Mouse (Mus musculus): ENCODE results near the gene Mylk3. TPM values are rescaled to one million over a fixed set of nuclear protein-coding genes. Genes with fewer than 3 reads are reported as not detected.

Mylk3 gene
- polyA plus RNA-seq, 1 experiment from 2014 or later, result 0.47 TPM

DNA sequence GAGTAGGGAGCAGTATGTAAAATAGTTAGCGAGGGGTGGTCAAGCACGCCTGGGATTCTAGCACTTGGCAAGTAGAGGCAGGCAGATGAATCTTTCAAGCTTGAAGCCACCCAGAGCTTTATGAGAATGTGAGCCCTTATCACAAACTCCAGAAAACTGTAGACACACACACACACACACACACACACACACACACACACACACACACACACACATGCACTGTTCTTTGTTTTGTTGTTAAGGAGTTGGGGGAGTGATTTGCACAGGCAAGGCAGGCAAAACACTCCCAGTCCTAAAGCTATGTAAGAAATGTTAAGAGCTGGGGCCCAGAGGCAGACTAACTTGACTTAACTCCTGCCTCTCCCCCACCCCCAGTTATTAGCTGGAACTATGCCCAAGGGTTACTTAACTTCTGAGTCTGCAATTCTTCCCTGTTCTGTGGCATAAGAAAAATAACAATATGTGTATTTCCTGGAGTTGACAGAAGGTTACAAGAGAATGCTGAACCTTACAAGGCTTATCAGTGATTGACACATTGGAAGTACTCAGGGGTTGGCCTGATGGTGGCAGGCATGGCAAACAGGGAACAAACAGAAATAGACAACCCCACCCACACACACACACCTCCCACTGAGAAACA lies 6.9 kb downstream of the Mylk3 start:
- H3K27ac ChIP-seq (replicated peaks), result no peak overlapping the region
- H3K4me3 ChIP-seq, result no peak overlapping the region
- ATAC-seq (ENCODE audit: low FRiP score, low read depth), result no peak
- no peaks in the 10 kb centered on the region for H3K27me3 ChIP-seq
- H3K36me3 ChIP-seq, result no peaks in the 10 kb centered on the region
- no peak overlapping the region for H3K9ac ChIP-seq
- 50% methylated on average over 2 of the region's 2 CpGs for WGBS
- H3K4me2 ChIP-seq, result no peak overlapping the region
- H3K4me1 ChIP-seq (replicated peaks), result no peaks in the 10 kb centered on the region
- H3K9me3 ChIP-seq, result no peaks in the 10 kb centered on the region

DNA sequence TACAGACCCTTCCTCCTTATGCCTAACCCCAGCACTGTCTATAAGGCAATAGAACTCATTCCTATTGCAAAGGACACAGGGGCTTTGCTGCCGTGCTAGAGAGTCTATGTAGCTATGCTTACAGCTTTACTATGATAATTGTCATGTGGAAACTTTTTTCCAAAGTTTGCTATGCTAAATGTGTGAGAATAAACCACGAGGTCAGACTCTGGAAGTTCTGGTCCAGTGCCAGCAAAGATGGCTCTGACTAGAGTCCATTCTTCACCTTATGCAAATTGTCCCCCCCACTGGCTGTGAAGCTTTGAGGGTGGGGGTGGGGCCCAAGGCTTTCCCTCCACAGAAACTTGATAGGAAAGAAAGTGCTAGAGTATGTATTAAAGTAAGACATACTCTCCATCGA lies 9.6 kb downstream of the Mylk3 start:
- no peak overlapping the region for H3K4me2 ChIP-seq
- no peak overlapping the region for H3K9ac ChIP-seq
- 55% methylated on average over 3 of the region's 3 CpGs for WGBS
- H3K9me3 ChIP-seq, result no peaks in the 10 kb centered on the region
- H3K27ac ChIP-seq (replicated peaks), result no peak overlapping the region
- H3K36me3 ChIP-seq, result no peaks in the 10 kb centered on the region
- no peak overlapping the region for H3K4me3 ChIP-seq
- no peak for ATAC-seq (ENCODE audit: low FRiP score, low read depth)
- no peaks in the 10 kb centered on the region for H3K4me1 ChIP-seq (replicated peaks)
- H3K27me3 ChIP-seq, result no peaks in the 10 kb centered on the region

DNA sequence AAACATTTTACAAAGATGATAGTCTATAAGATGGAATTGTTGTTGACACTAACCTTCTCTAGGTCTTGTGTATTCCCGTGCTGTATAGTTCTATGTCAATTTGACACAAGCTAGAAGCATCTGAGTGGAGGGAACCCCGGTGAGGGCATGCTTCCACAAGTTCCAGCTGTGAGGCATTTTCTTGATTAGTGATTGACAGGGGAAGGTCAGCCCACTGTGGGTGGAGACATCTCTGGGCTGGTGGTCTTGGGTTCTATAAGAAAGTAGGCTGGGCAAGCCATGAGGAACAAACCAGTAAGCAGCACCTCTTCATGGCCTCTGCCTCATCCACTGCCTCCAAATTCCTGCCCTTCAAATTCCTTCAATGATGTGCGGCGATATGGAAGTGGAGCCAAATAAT lies 11.9 kb downstream of the Mylk3 start:
- H3K27me3 ChIP-seq, result no peaks in the 10 kb centered on the region
- ATAC-seq (ENCODE audit: low FRiP score, low read depth), result no peak
- H3K9me3 ChIP-seq, result no peaks in the 10 kb centered on the region
- H3K9ac ChIP-seq, result no peak overlapping the region
- no peak overlapping the region for H3K4me3 ChIP-seq
- H3K4me2 ChIP-seq, result no peak overlapping the region
- H3K27ac ChIP-seq (replicated peaks), result no peak overlapping the region
- H3K36me3 ChIP-seq, result no peaks in the 10 kb centered on the region
- 52% methylated on average over 4 of the region's 4 CpGs for WGBS
- no peaks in the 10 kb centered on the region for H3K4me1 ChIP-seq (replicated peaks)

DNA sequence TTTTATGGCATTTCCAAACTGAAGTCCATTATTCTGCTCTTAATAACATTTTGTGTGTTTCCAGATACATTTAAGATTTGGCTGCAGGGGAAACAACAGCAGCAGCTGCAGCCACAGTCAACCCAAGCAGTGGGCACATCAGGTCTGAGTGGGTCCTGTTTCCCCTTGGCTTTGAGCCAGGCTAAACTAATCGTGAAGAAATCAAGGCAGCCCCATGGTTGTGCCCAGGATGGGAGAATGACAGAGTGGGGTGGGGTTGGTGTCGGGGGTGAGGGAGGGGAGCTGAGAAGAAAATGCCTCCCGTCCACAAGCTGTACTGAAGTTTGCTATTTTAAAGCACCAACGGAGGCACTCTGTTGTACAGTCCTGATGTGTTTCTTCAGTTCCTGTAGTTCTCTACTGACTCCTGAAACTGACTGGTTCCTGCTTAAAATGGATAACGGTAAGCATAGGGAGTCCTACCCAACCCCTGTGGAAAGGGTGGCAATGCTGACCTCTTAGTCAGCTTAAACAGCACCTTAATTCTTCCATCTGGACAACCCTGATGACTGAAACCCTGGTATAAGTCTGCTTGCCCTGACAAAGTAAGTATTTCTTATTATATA lies 12.6 kb downstream of the Mylk3 start:
- H3K36me3 ChIP-seq, result no peaks in the 10 kb centered on the region
- H3K9me3 ChIP-seq, result no peaks in the 10 kb centered on the region
- no peaks in the 10 kb centered on the region for H3K4me1 ChIP-seq (replicated peaks)
- H3K4me2 ChIP-seq, result no peak overlapping the region
- H3K9ac ChIP-seq, result no peak overlapping the region
- ATAC-seq (ENCODE audit: low FRiP score, low read depth), result no peak
- H3K4me3 ChIP-seq, result no peak overlapping the region
- H3K27ac ChIP-seq (replicated peaks), result no peak overlapping the region
- no peaks in the 10 kb centered on the region for H3K27me3 ChIP-seq
- 62% methylated on average over 5 of the region's 5 CpGs for WGBS

DNA sequence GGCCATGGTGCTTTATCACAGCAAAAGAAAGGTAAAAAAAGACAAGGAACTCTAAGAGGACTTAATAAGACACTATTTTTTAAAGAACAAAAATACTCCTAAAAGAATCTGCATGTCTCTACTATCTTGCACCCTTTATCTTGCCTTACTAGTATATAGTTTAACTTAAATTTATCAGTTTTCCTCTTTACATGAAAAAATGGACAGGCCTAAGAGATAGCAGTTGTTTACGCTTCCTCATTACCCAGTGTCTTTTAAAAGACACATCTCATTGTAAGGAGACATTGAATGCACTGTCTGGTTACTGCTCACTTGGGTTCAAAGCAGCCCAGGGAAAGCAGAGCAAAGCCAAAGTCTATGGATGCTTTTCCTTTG lies 13.7 kb downstream of the Mylk3 start:
- H3K9me3 ChIP-seq, result no peaks in the 10 kb centered on the region
- H3K4me2 ChIP-seq, result no peak overlapping the region
- H3K27me3 ChIP-seq, result no peaks in the 10 kb centered on the region
- H3K27ac ChIP-seq (replicated peaks), result no peak overlapping the region
- no peak overlapping the region for H3K4me3 ChIP-seq
- no peak overlapping the region for H3K9ac ChIP-seq
- H3K4me1 ChIP-seq (replicated peaks), result no peaks in the 10 kb centered on the region
- no peaks in the 10 kb centered on the region for H3K36me3 ChIP-seq
- no peak for ATAC-seq (ENCODE audit: low FRiP score, low read depth)
- 89% methylated on average over 1 of the region's 1 CpGs for WGBS

DNA sequence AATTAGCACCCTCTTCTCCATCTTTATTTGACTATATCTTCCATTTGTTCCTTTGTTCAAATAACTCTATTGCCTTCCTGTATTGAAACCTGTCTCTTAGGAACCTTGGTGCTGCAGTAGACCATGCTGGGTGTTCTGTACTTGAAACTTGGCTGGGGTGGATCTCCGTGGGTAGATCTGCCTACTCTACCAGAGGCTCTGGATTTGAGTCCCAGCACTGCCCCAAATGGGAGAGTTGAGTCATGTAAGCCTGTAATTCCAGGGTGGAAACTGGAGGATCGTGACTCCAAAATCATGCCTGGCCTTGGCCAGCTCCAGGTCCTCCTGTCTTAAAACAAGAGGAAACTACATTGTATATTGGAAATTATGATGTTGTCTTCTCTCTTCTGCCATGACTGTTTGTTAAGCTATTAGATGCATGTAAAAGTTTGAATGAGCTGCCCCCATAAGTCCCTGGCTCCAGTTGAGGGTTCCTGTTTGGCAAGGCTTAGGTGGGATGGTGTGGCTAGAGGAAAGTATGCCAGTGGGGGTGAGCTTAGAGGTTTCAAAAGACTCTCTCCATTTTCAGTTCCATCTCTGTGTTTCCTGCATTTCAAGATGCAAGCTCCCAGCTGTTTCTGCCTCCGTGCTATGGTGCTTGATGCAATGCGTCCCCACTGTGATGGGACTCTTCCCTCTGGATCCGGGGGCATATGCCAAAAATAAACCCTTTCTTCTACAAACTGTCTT lies 14.2 kb downstream of the Mylk3 start:
- Histone ChIP-seq H3K9me3 (no peaks in the 10 kb centered on the region), H3K4me3 (no peak overlapping the region), H3K4me1 (replicated peaks) (no peaks in the 10 kb centered on the region), H3K36me3 (no peaks in the 10 kb centered on the region), H3K27ac (replicated peaks) (no peak overlapping the region), H3K9ac (no peak overlapping the region), H3K4me2 (no peak overlapping the region), H3K27me3 (no peaks in the 10 kb centered on the region)
- WGBS, result 77% methylated on average over 5 of the region's 5 CpGs
- ATAC-seq (ENCODE audit: low FRiP score, low read depth), result no peak

DNA sequence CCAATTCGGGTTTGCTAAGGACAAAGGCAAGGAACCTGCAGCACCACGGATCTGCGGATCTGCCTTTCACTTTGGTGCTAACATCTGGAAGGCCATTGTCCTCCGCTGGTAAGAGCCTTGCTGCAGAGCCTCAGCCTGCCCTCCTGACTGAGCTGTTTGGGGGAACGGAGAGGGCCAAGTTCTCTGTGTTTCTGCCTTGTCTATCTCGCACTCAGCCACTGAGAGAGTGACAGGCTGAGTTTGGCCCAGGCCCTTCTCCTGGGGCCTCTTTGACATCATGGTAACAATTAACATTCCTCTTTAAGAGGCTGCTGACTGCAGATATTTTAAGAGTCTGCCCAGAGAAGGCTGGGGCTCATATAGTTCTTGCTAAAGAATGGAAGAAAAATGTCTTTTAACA lies 21.0 kb downstream of the Mylk3 start:
- 51% methylated on average over 6 of the region's 6 CpGs for whole genome bisulfite sequencing
- H3K36me3 ChIP-seq, result no peaks in the 10 kb centered on the region
- no peak overlapping the region for H3K27ac ChIP-seq (replicated peaks)
- H3K9me3 ChIP-seq, result no peaks in the 10 kb centered on the region
- no peak overlapping the region for H3K9ac ChIP-seq
- no peaks in the 10 kb centered on the region for H3K4me1 ChIP-seq (replicated peaks)
- no peak overlapping the region for H3K4me3 ChIP-seq
- H3K4me2 ChIP-seq, result no peak overlapping the region
- ATAC-seq (ENCODE audit: low FRiP score, low read depth), result no peak
- no peaks in the 10 kb centered on the region for H3K27me3 ChIP-seq

DNA sequence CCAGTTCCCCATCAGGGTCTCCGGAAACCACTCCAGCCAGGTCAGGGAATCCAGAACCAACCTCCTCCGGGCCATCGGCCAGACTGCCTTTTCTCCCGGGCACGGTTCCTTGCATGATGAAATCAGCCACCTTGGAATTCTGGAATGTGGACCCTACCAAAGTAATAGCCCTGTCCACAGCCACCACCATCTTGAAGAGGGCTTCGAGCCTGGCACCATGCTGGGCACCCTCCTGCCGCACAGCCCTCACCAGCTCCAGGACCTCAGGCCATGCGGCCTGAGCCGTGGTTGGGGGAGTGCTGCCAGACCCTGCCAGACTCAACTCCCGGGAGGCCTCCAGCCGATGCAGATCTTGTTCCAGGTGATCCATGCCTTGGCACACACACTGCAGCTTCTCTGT lies 21.5 kb downstream of the Mylk3 start:
- H3K4me2 ChIP-seq, result no peak overlapping the region
- H3K4me1 ChIP-seq (replicated peaks), result no peaks in the 10 kb centered on the region
- no peak for ATAC-seq (ENCODE audit: low FRiP score, low read depth)
- H3K9me3 ChIP-seq, result no peaks in the 10 kb centered on the region
- no peak overlapping the region for H3K27ac ChIP-seq (replicated peaks)
- H3K4me3 ChIP-seq, result no peak overlapping the region
- H3K9ac ChIP-seq, result no peak overlapping the region
- no peaks in the 10 kb centered on the region for H3K27me3 ChIP-seq
- 84% methylated on average over 11 of the region's 11 CpGs for WGBS
- no peaks in the 10 kb centered on the region for H3K36me3 ChIP-seq

DNA sequence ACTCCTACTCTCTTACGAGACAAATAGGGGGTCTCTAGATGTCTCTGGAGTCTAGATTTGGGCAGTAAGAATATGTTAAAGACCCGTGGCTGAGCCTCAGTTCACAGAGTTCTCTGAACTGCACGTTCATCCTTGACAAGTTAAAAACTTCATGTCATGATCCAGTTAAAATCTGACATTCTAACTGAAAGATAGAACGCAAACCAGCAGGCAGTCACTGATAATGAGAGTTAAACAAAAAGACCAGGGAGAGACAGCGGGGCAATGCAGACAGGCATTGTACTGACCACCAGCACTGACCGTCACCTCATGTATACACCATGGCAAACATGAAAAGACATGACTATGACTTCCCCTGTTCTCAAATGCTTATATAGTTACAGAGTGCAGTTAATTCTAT lies 22.7 kb downstream of the Mylk3 start:
- Histone ChIP-seq H3K27me3 (no peaks in the 10 kb centered on the region), H3K27ac (replicated peaks) (no peak overlapping the region), H3K4me3 (no peak overlapping the region), H3K4me1 (replicated peaks) (no peaks in the 10 kb centered on the region), H3K9ac (no peak overlapping the region), H3K9me3 (no peaks in the 10 kb centered on the region), H3K4me2 (no peak overlapping the region), H3K36me3 (no peaks in the 10 kb centered on the region)
- 82% methylated on average over 6 of the region's 6 CpGs for WGBS
- ATAC-seq (ENCODE audit: low FRiP score, low read depth), result no peak

DNA sequence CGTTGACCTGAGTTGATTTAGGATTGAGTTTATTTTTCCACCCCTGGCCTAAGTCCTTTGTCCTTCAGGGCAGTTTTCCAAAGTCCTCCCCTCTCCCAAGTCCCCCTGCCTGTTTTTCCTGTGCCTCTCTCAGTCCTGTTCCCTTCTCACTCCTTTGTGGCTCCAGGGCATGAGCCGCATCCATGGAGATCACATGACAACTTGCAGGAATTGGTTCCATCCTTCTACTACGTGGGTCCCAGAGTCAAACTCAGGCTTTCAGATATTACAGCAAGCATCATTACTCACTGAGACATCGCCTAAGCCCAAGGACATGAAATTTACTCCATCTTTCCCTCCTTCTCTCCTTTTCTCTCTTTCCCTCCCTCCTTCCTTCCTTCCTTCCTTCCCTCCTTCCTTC lies 23.9 kb downstream of the Mylk3 start:
- no peaks in the 10 kb centered on the region for H3K4me1 ChIP-seq (replicated peaks)
- no peaks in the 10 kb centered on the region for H3K36me3 ChIP-seq
- H3K4me2 ChIP-seq, result no peak overlapping the region
- H3K9me3 ChIP-seq, result no peaks in the 10 kb centered on the region
- no peak overlapping the region for H3K4me3 ChIP-seq
- no peak for ATAC-seq (ENCODE audit: low FRiP score, low read depth)
- no peak overlapping the region for H3K9ac ChIP-seq
- H3K27ac ChIP-seq (replicated peaks), result no peak overlapping the region
- no peaks in the 10 kb centered on the region for H3K27me3 ChIP-seq
- 78% methylated on average over 4 of the region's 4 CpGs for WGBS

DNA sequence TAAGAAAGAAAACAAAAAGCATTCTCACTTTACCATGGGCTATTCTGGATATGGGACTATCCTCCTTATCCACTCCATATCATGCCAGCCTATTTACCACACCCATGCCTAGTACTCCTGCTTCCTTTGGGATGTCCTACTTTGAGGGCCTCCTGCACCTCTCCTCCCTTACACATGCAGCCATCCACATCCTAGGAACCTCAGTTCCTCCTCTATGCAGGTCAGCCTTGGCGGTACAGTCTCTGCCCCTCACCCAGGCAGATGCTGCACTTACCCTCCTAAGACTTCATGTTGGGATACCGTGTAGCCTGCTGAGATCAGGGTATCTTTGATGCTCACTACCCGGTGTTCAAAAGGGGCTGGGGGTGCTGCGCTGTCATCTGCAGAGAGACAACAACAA lies 32.9 kb downstream of the Mylk3 start:
- H3K27ac ChIP-seq (replicated peaks), result no peak overlapping the region
- no peak for ATAC-seq (ENCODE audit: low FRiP score, low read depth)
- H3K4me2 ChIP-seq, result no peak overlapping the region
- no peaks in the 10 kb centered on the region for H3K9me3 ChIP-seq
- H3K4me3 ChIP-seq, result no peak overlapping the region
- WGBS, result 83% methylated on average over 4 of the region's 4 CpGs
- no peaks in the 10 kb centered on the region for H3K36me3 ChIP-seq
- H3K27me3 ChIP-seq, result no peaks in the 10 kb centered on the region
- H3K4me1 ChIP-seq (replicated peaks), result no peaks in the 10 kb centered on the region
- H3K9ac ChIP-seq, result no peak overlapping the region

DNA sequence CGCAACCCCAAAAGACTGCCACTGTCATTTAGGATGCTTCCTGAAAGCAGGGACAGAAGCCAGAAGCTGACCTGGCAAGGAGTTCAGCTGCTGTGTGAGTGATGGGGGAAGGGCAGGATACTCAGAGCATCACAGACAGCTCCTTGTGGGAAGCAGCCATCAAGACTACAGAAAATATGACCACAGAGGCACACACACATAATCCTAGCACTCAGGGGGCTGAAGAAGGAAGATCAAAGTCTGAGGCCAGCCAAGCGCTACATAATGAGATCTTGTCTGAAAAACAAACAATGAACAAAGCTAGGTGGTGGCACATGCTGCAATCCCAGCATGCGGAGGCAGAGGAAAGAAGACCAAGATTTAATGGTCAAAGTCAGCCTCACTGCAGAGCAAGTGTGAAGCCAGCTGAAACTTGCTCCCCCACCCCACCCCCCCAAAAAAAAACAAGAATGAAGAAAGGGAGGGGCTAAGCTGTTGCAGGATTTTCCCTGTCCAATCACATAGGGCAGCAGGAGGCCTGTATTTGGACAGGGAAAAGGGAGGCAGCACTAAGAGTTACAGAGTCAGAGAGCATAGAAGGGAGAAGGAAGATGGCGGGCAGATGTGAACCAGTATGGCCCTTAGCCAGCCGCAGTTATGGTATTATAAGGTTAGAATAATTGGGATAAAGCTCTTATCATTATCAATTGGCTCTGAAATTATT lies 46.1 kb downstream of the Mylk3 start:
- Histone ChIP-seq H3K9ac (no peak overlapping the region), H3K36me3 (no peaks in the 10 kb centered on the region), H3K4me2 (no peak overlapping the region), H3K27me3 (no peaks in the 10 kb centered on the region), H3K4me1 (replicated peaks) (no peaks in the 10 kb centered on the region), H3K4me3 (no peak overlapping the region), H3K9me3 (no peaks in the 10 kb centered on the region), H3K27ac (replicated peaks) (no peak overlapping the region)
- WGBS, result 66% methylated on average over 5 of the region's 5 CpGs
- no peak for ATAC-seq (ENCODE audit: low FRiP score, low read depth)
